In genomic region chr10:26774266-26774665, GRCm38 (mm10) we compare ENCODE assay signal across 9 mouse cellular contexts. TPM values are rescaled to one million over a fixed set of nuclear protein-coding genes. Genes with fewer than 3 reads are reported as not detected.
DNase-seq lines count a peak whose midpoint lies in the region; ATAC-seq and TF ChIP-seq lines count a peak whose summit lies in the region.
"Had no signal": no experiment of that assay in that cellular context is flagged by ENCODE, and none has a peak within 500 bp of the region (broad histone marks: within the 10 kb centered on the region; RNA-seq: fewer than 3 reads in every experiment).

No protein-coding gene starts in this region.

- DNase-seq in liver, embryonic 14.5 days (ENCODE audit: low read depth in 3 of 3, low spot score in 3 of 3), result no peak
- DNase-seq in yolk sac, embryonic 10.5 days (ENCODE audit: low spot score), result peak; percentile 29
- DNase-seq in spleen, postnatal 4 days (ENCODE audit: low spot score in 2 of 2), result no peak
- DNase-seq in layer of hippocampus, adult 2 months (ENCODE audit: low spot score in 2 of 2), result no peak
- DNase-seq in cerebellum, adult 11-12 months, result no peak
- DNase-seq: thymus, postnatal 25 days had no signal

- no peaks in the 10 kb centered on the region for H3K9me3 ChIP-seq in megakaryocyte, embryonic 14.5 days
- no peaks in the 10 kb centered on the region for H3K9me3 ChIP-seq in intestine, embryonic 16.5 days (ENCODE audit: control insufficient read depth, low read length)
- H3K9me3 ChIP-seq in liver, embryonic 14.5 days (ENCODE audit: control insufficient read depth, low read length), result no peaks in the 10 kb centered on the region

- TF ChIP-seq EP300 in liver, embryonic 14.5 days (IDR thresholded peaks at IDR 0.05; ENCODE audit: low read depth), result no peak

- peaks cover 15% of the 10 kb centered on the region for H3K36me3 ChIP-seq in megakaryocyte, embryonic 14.5 days (replicated peaks; ENCODE audit: low read length)
- H3K36me3 ChIP-seq in intestine, embryonic 16.5 days (ENCODE audit: control insufficient read depth, insufficient read depth, low read length), result no peaks in the 10 kb centered on the region
- H3K36me3 ChIP-seq in liver, embryonic 14.5 days (replicated peaks; ENCODE audit: control insufficient read depth, insufficient read depth, low read depth), result no peaks in the 10 kb centered on the region

- peak overlapping the region; percentile 70 for H3K9ac ChIP-seq in intestine, embryonic 16.5 days (ENCODE audit: low read depth, low read length)
- no peak overlapping the region for H3K9ac ChIP-seq in liver, embryonic 14.5 days (replicated peaks)

- H3K27ac ChIP-seq in intestine, embryonic 16.5 days (ENCODE audit: low read length), result peak overlapping the region; percentile 95
- H3K27ac ChIP-seq in liver, embryonic 14.5 days, result no peak overlapping the region
- no peak overlapping the region for H3K27ac ChIP-seq in layer of hippocampus, adult 2 months

- WGBS in intestine, embryonic 16.5 days, result 50% methylated on average over 1 of the region's 1 CpGs
- WGBS in liver, embryonic 14.5 days (ENCODE audit: insufficient replicate concordance), result 59% methylated on average over 1 of the region's 1 CpGs

- peak overlapping the region; percentile 71 for H3K4me2 ChIP-seq in intestine, embryonic 16.5 days (ENCODE audit: low read depth, low read length)
- H3K4me2 ChIP-seq in liver, embryonic 14.5 days (ENCODE audit: low read depth), result peak overlapping the region; percentile 85

- H3K27me3 ChIP-seq in megakaryocyte, embryonic 14.5 days (replicated peaks), result no peaks in the 10 kb centered on the region
- H3K27me3 ChIP-seq in intestine, embryonic 16.5 days (replicated peaks; ENCODE audit: control insufficient read depth, insufficient read depth, low read length), result no peaks in the 10 kb centered on the region
- no peaks in the 10 kb centered on the region for H3K27me3 ChIP-seq in liver, embryonic 14.5 days (ENCODE audit: control insufficient read depth, insufficient read depth, low read length)

- ATAC-seq in megakaryocyte, adult 5-6 weeks (ENCODE audit: poor library complexity, severe bottlenecking), result no peak
- no peak for ATAC-seq in intestine, embryonic 16.5 days
- no peak for ATAC-seq in liver, embryonic 14.5 days (ENCODE audit: insufficient read depth)

- TF ChIP-seq CTCF in liver, embryonic 14.5 days (IDR thresholded peaks at IDR 0.05; ENCODE audit: low read depth), result no peak
- TF ChIP-seq CTCF in layer of hippocampus, adult 2 months (conservative IDR thresholded peaks at IDR 0.05), result no peak

- H3K4me3 ChIP-seq in megakaryocyte, embryonic 14.5 days (replicated peaks), result peak overlapping the region; percentile 97
- H3K4me3 ChIP-seq in intestine, embryonic 16.5 days (ENCODE audit: low read length), result peak overlapping the region; percentile 63
- no peak overlapping the region for H3K4me3 ChIP-seq in liver, embryonic 14.5 days (ENCODE audit: insufficient read depth in 1 of 2, low read depth in 2 of 2, low read length in 2 of 2)
- no peak overlapping the region for H3K4me3 ChIP-seq in layer of hippocampus, adult 2 months

- H3K4me1 ChIP-seq in megakaryocyte, embryonic 14.5 days, result peaks cover 75% of the 10 kb centered on the region
- peaks cover 10% of the 10 kb centered on the region for H3K4me1 ChIP-seq in intestine, embryonic 16.5 days (ENCODE audit: control insufficient read depth, insufficient read depth, low read length)
- H3K4me1 ChIP-seq in liver, embryonic 14.5 days (replicated peaks; ENCODE audit: control insufficient read depth in 2 of 2, insufficient read depth in 2 of 2, low read length in 1 of 2), result peaks cover 0 to 32% of the 10 kb centered on the region in 2 experiments; a peak in 3 of 4 replicates

RNA-seq across cellular contexts. Expression of gene Arhgap18, which starts 21.0 kb away (rescaled TPM):
- 1.3 and 9.3 TPM in 2 replicates for polyA plus RNA-seq in megakaryocyte, embryonic 14.5 days (2012; ENCODE audit: insufficient read depth, low replicate concordance)
- 20.2 and 21.3 TPM in 2 replicates for total RNA-seq in megakaryocyte, adult 5-6 weeks (2015)
- total RNA-seq in megakaryocyte, adult 5-6 weeks (2017), result 25.6 and 27.7 TPM in 2 replicates
- polyA plus RNA-seq in intestine, embryonic 16.5 days (2015; fragmentation: Nextera tagmentation; extraction: Ambion mirVana), result 48.8 and 48.9 TPM in 2 replicates
- 2.3 and 3.5 TPM in 2 replicates for polyA plus RNA-seq in liver, embryonic 14.5 days (2012; rRNA removed)
- polyA plus RNA-seq in liver, embryonic 14.5 days (2014; fragmentation: Nextera tagmentation; extraction: Ambion mirVana), result 6.8 and 9.0 TPM in 2 replicates
- 1 to 10 TPM; 4.7 to 4.8 TPM for total RNA-seq in layer of hippocampus, adult 2 months (2021)

Comparison
In these comparisons a context has a peak if more than half of its experiments do, and no peak if none do; other contexts are left out.
1. H3K4me3 ChIP-seq: peak in megakaryocyte, embryonic 14.5 days (single experiment) and intestine, embryonic 16.5 days (single experiment); none in liver, embryonic 14.5 days (0 of 2) and layer of hippocampus, adult 2 months (single experiment).